Mouse (Mus musculus): ENCODE measurements around the gene Mmaa. TPM values are rescaled to one million over a fixed set of nuclear protein-coding genes. Genes with fewer than 3 reads are reported as not detected.

Mmaa gene
- polyA plus RNA-seq, 1 experiment from 2014 or later: 13.8 TPM

- H3K9me3 ChIP-seq (ENCODE audit: control insufficient read depth, low read length): no peaks in the 10 kb centered on the region
- no peak for ATAC-seq
- H3K27me3 ChIP-seq (replicated peaks; ENCODE audit: control insufficient read depth, insufficient read depth, low read length): no peaks in the 10 kb centered on the region
- peak overlapping the region; percentile 95 for H3K9ac ChIP-seq (ENCODE audit: low read depth, low read length)
- H3K36me3 ChIP-seq (ENCODE audit: control insufficient read depth, insufficient read depth, low read length): no peaks in the 10 kb centered on the region
- WGBS: 9% methylated on average over 18 of the region's 18 CpGs
- H3K4me1 ChIP-seq (ENCODE audit: control insufficient read depth, insufficient read depth, low read length): peaks cover 12% of the 10 kb centered on the region; the same call in 1 of the 2 replicates
- peak overlapping the region; percentile 87 for H3K4me2 ChIP-seq (ENCODE audit: low read depth, low read length)
- H3K27ac ChIP-seq (ENCODE audit: low read length): peak overlapping the region; percentile 97
- peak overlapping the region; percentile 77 for H3K4me3 ChIP-seq (ENCODE audit: low read length)
Observed at GRCm38 (mm10) chr8:79295276-79296105, 754 bp upstream of the Mmaa start.

GRCm38 (mm10) chr8:79293841-79294240 is 896 bp downstream of the Mmaa start:
- no peak overlapping the region for H3K27ac ChIP-seq (ENCODE audit: low read length)
- peak overlapping the region; percentile 48 for H3K4me2 ChIP-seq (ENCODE audit: low read depth, low read length)
- H3K27me3 ChIP-seq (replicated peaks; ENCODE audit: control insufficient read depth, insufficient read depth, low read length): no peaks in the 10 kb centered on the region
- H3K9ac ChIP-seq (ENCODE audit: low read depth, low read length): no peak overlapping the region
- H3K36me3 ChIP-seq (ENCODE audit: control insufficient read depth, insufficient read depth, low read length): no peaks in the 10 kb centered on the region
- peak overlapping the region; percentile 9 for H3K4me3 ChIP-seq (ENCODE audit: low read length)
- WGBS: 45% methylated on average over 3 of the region's 3 CpGs
- peaks cover 12% of the 10 kb centered on the region; the same call in 1 of the 2 replicates for H3K4me1 ChIP-seq (ENCODE audit: control insufficient read depth, insufficient read depth, low read length)
- H3K9me3 ChIP-seq (ENCODE audit: control insufficient read depth, low read length): no peaks in the 10 kb centered on the region
- no peak for ATAC-seq

GRCm38 (mm10) chr8:79292712-79293264 is 1.9 kb downstream of the Mmaa start:
- H3K4me2 ChIP-seq (ENCODE audit: low read depth, low read length): 0 out of 2 replicates have a peak overlapping the region, but pooled peaks have one; percentile 48
- no peak for ATAC-seq
- H3K27ac ChIP-seq (ENCODE audit: low read length): no peak overlapping the region
- H3K27me3 ChIP-seq (replicated peaks; ENCODE audit: control insufficient read depth, insufficient read depth, low read length): no peaks in the 10 kb centered on the region
- 69% methylated on average over 3 of the region's 3 CpGs for WGBS
- peaks cover 12% of the 10 kb centered on the region; the same call in 1 of the 2 replicates for H3K4me1 ChIP-seq (ENCODE audit: control insufficient read depth, insufficient read depth, low read length)
- no peaks in the 10 kb centered on the region for H3K9me3 ChIP-seq (ENCODE audit: control insufficient read depth, low read length)
- no peak overlapping the region for H3K4me3 ChIP-seq (ENCODE audit: low read length)
- no peak overlapping the region for H3K9ac ChIP-seq (ENCODE audit: low read depth, low read length)
- no peaks in the 10 kb centered on the region for H3K36me3 ChIP-seq (ENCODE audit: control insufficient read depth, insufficient read depth, low read length)

- H3K4me1 ChIP-seq (ENCODE audit: control insufficient read depth, insufficient read depth, low read length): peaks cover 10% of the 10 kb centered on the region; the same call in 1 of the 2 replicates
- no peak overlapping the region for H3K9ac ChIP-seq (ENCODE audit: low read depth, low read length)
- no peak overlapping the region for H3K27ac ChIP-seq (ENCODE audit: low read length)
- ATAC-seq: no peak
- H3K4me2 ChIP-seq (ENCODE audit: low read depth, low read length): no peak overlapping the region
- H3K9me3 ChIP-seq (ENCODE audit: control insufficient read depth, low read length): no peaks in the 10 kb centered on the region
- no peak overlapping the region for H3K4me3 ChIP-seq (ENCODE audit: low read length)
- WGBS: 69% methylated on average over 5 of the region's 5 CpGs
- H3K36me3 ChIP-seq (ENCODE audit: control insufficient read depth, insufficient read depth, low read length): no peaks in the 10 kb centered on the region
- no peaks in the 10 kb centered on the region for H3K27me3 ChIP-seq (replicated peaks; ENCODE audit: control insufficient read depth, insufficient read depth, low read length)
Observed at GRCm38 (mm10) chr8:79289592-79289991, 5.1 kb downstream of the Mmaa start.

GRCm38 (mm10) chr8:79288681-79289080 is 6.1 kb downstream of the Mmaa start:
- Histone ChIP-seq H3K27me3 (replicated peaks; ENCODE audit: control insufficient read depth, insufficient read depth, low read length) (no peaks in the 10 kb centered on the region), H3K9ac (ENCODE audit: low read depth, low read length) (no peak overlapping the region), H3K4me2 (ENCODE audit: low read depth, low read length) (no peak overlapping the region), H3K9me3 (ENCODE audit: control insufficient read depth, low read length) (no peaks in the 10 kb centered on the region), H3K4me1 (ENCODE audit: control insufficient read depth, insufficient read depth, low read length) (peaks cover 8% of the 10 kb centered on the region; the same call in 1 of the 2 replicates), H3K4me3 (ENCODE audit: low read length) (no peak overlapping the region), H3K27ac (ENCODE audit: low read length) (no peak overlapping the region), H3K36me3 (ENCODE audit: control insufficient read depth, insufficient read depth, low read length) (no peaks in the 10 kb centered on the region)
- WGBS: 54% methylated on average over 2 of the region's 2 CpGs
- no peak for ATAC-seq

- Histone ChIP-seq H3K27me3 (replicated peaks; ENCODE audit: control insufficient read depth, insufficient read depth, low read length) (no peaks in the 10 kb centered on the region), H3K4me1 (ENCODE audit: control insufficient read depth, insufficient read depth, low read length) (peaks cover 3% of the 10 kb centered on the region; the same call in 1 of the 2 replicates), H3K36me3 (ENCODE audit: control insufficient read depth, insufficient read depth, low read length) (no peaks in the 10 kb centered on the region), H3K27ac (ENCODE audit: low read length) (no peak overlapping the region), H3K4me2 (ENCODE audit: low read depth, low read length) (no peak overlapping the region), H3K9me3 (ENCODE audit: control insufficient read depth, low read length) (no peaks in the 10 kb centered on the region), H3K9ac (ENCODE audit: low read depth, low read length) (no peak overlapping the region), H3K4me3 (ENCODE audit: low read length) (no peak overlapping the region)
- ATAC-seq: no peak
- WGBS: 93% methylated on average over 4 of the region's 4 CpGs
Observed at GRCm38 (mm10) chr8:79288250-79288649, 6.5 kb downstream of the Mmaa start.

GRCm38 (mm10) chr8:79286424-79286823 is 8.3 kb downstream of the Mmaa start:
- Histone ChIP-seq H3K4me3 (ENCODE audit: low read length) (no peak overlapping the region), H3K9ac (ENCODE audit: low read depth, low read length) (no peak overlapping the region), H3K4me1 (ENCODE audit: control insufficient read depth, insufficient read depth, low read length) (no peaks in the 10 kb centered on the region), H3K36me3 (ENCODE audit: control insufficient read depth, insufficient read depth, low read length) (no peaks in the 10 kb centered on the region), H3K27me3 (replicated peaks; ENCODE audit: control insufficient read depth, insufficient read depth, low read length) (no peaks in the 10 kb centered on the region), H3K9me3 (ENCODE audit: control insufficient read depth, low read length) (no peaks in the 10 kb centered on the region), H3K27ac (ENCODE audit: low read length) (no peak overlapping the region), H3K4me2 (ENCODE audit: low read depth, low read length) (no peak overlapping the region)
- ATAC-seq: no peak
- WGBS: 85% methylated on average over 3 of the region's 3 CpGs

- Histone ChIP-seq H3K4me2 (ENCODE audit: low read depth, low read length) (no peak overlapping the region), H3K27ac (ENCODE audit: low read length) (no peak overlapping the region), H3K4me3 (ENCODE audit: low read length) (no peak overlapping the region), H3K9me3 (ENCODE audit: control insufficient read depth, low read length) (no peaks in the 10 kb centered on the region), H3K4me1 (ENCODE audit: control insufficient read depth, insufficient read depth, low read length) (no peaks in the 10 kb centered on the region), H3K36me3 (ENCODE audit: control insufficient read depth, insufficient read depth, low read length) (no peaks in the 10 kb centered on the region), H3K9ac (ENCODE audit: low read depth, low read length) (no peak overlapping the region), H3K27me3 (replicated peaks; ENCODE audit: control insufficient read depth, insufficient read depth, low read length) (no peaks in the 10 kb centered on the region)
- no peak for ATAC-seq
- WGBS: 94% methylated on average over 3 of the region's 3 CpGs
Observed at GRCm38 (mm10) chr8:79284626-79285025, 10.1 kb downstream of the Mmaa start.

GRCm38 (mm10) chr8:79281376-79281890 is 13.3 kb downstream of the Mmaa start:
- H3K9me3 ChIP-seq (ENCODE audit: control insufficient read depth, low read length): no peaks in the 10 kb centered on the region
- H3K4me3 ChIP-seq (ENCODE audit: low read length): no peak overlapping the region
- 82% methylated on average over 6 of the region's 6 CpGs for WGBS
- H3K4me2 ChIP-seq (ENCODE audit: low read depth, low read length): no peak overlapping the region
- no peak overlapping the region for H3K27ac ChIP-seq (ENCODE audit: low read length)
- H3K27me3 ChIP-seq (replicated peaks; ENCODE audit: control insufficient read depth, insufficient read depth, low read length): no peaks in the 10 kb centered on the region
- H3K9ac ChIP-seq (ENCODE audit: low read depth, low read length): no peak overlapping the region
- no peaks in the 10 kb centered on the region for H3K36me3 ChIP-seq (ENCODE audit: control insufficient read depth, insufficient read depth, low read length)
- no peak for ATAC-seq
- H3K4me1 ChIP-seq (ENCODE audit: control insufficient read depth, insufficient read depth, low read length): no peaks in the 10 kb centered on the region
